Mouse (Mus musculus): ENCODE measurements around the gene 2610301B20Rik. TPM values are rescaled to one million over a fixed set of nuclear protein-coding genes. Genes with fewer than 3 reads are reported as not detected.

Gene 2610301B20Rik
- total RNA-seq, 2 experiments from 2014 or later = 15.2 to 16.6 TPM

Small RNA genes lying within 50 kb of the gene (microRNA-seq; reads per million reads assigned to microRNA genes)
- not detected for gene Mir3471-1
- 19.4 reads per million, percentile 27 among the genes with 10 or more reads in this experiment for gene n-TSaga9
